Mouse (Mus musculus): ENCODE measurements around the gene Dnttip2.

Gene Dnttip2

DNA sequence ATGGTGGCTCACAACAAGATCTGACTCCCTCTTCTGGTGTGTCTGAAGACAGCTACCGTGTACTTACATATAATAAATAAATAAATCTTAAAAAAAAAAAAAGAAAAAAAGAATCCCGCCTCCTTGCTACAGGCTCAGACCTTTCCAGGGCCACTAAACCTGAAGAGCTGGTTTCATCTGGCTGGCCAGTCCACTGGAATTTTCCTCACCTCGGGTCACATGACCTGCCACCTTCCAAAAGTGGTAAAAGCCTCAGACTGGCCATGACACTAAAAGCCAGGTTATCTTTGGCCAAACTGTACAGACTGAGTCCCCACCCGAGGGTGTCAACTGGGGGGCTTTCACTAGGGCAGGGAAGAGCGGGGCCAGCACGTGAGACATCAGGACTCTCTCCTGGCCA is 49.7 kb downstream of the Dnttip2 start:
- in situ Hi-C loops (cut with MboI, MseI): no loop called here

DNA sequence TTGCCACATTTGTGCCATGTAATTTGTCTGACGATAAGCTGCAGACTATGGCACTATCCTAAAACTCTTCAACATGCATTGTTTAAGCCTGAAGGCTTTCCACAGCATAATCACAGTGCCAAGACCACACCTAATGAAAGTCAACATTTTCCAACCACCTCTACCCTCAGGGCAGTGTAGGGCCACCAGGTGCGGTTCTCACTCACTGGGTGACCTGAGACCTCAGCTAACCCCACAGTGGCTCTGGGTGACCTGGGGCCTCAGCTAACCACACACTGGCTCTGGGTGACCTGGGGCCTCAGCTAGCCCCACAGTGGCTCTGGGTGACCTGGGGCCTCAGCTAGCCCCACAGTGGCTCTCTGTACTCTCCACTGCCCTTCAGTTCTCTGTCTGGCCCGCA is 50.3 kb downstream of the Dnttip2 start:
- in situ Hi-C loops (cut with MboI, MseI): no loop called here

DNA sequence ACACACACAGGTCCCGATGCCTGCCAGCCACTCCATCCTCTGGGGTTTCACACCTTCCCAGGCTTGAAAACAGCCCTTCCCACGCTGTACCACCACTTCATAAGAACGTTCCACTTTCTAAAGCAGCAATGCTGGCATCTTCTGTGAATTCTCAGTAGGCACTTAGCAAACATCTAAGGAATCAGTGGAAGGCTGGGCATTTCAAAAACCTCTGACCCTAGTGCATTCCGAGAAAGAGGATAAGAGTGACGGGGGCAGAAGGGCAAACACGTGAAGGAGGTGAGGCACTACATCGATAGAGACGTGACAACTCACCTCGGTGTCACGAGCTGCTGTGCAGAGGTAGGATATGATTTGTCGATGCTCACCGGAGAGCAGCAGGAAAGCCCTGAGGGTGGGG is 56.3 kb downstream of the Dnttip2 start:
- in situ Hi-C loops (cut with MboI, MseI): no loop called here

DNA sequence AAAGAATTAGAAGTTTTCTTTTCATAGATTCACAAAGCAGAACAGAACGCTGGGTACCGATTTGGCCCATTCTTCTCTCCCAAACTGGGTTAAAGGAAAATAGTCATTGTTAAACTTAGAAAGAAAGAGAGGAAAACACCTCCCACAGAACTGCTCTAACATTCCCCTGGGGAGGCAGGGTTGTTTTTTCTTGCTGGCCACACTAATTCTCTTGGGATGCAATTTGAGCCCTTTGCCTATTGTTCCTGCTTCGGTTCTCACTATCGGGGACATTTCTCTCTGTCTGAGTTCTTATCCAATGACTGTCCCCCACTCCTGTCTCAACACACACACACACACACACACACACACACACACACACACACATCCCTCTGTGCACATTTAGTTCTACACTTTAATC is 59.3 kb downstream of the Dnttip2 start:
- in situ Hi-C loops (cut with MboI, MseI): no loop called here

GRCm38 (mm10) chr3:122333902-122334301 is 59.7 kb downstream of the Dnttip2 start:
- in situ Hi-C loops (cut with MboI, MseI): no loop called here

- in situ Hi-C loops (cut with MboI, MseI): no loop called here
These were observed 60.2 kb downstream of the Dnttip2 start for GRCm38 (mm10) chr3:122334375-122334774.
